Mouse (Mus musculus): ENCODE measurements around the gene Rarg. TPM values are rescaled to one million over a fixed set of nuclear protein-coding genes. Genes with fewer than 3 reads are reported as not detected.

The Rarg gene
- total RNA-seq, 2 experiments from 2014 or later = 3.4 to 7.5 TPM

GRCm38 (mm10) chr15:102209114-102209513 is 48.2 kb downstream of the Rarg start:
- no peak for ATAC-seq (replicated peaks; ENCODE audit: poor library complexity, severe bottlenecking)

GRCm38 (mm10) chr15:102208092-102208561 is 49.2 kb downstream of the Rarg start:
- peak; percentile 8; the same call in 1 of the 2 replicates for ATAC-seq (replicated peaks; ENCODE audit: poor library complexity, severe bottlenecking)

- ATAC-seq (replicated peaks; ENCODE audit: poor library complexity, severe bottlenecking) = no peak
Observed at GRCm38 (mm10) chr15:102207351-102207750, 50.0 kb downstream of the Rarg start.

- no peak for ATAC-seq (replicated peaks; ENCODE audit: poor library complexity, severe bottlenecking)
Observed at GRCm38 (mm10) chr15:102205779-102206178, 51.5 kb downstream of the Rarg start.

- ATAC-seq (replicated peaks; ENCODE audit: poor library complexity, severe bottlenecking) = no peak
Observed at GRCm38 (mm10) chr15:102204674-102205505, 52.4 kb downstream of the Rarg start, which contains the start of gene Csad. Csad (minus strand) TSS chr15:102204724.

- ATAC-seq (replicated peaks; ENCODE audit: poor library complexity, severe bottlenecking) = peak; percentile 26
Observed at GRCm38 (mm10) chr15:102203835-102204381, 53.4 kb downstream of the Rarg start.

- ATAC-seq (replicated peaks; ENCODE audit: poor library complexity, severe bottlenecking) = peak; percentile 88
Observed at GRCm38 (mm10) chr15:102202971-102203834, 54.1 kb downstream of the Rarg start, which contains the start of gene Zfp740. Zfp740 (plus strand) TSS chr15:102203249.

GRCm38 (mm10) chr15:102198841-102199240 is 58.5 kb downstream of the Rarg start:
- ATAC-seq (replicated peaks; ENCODE audit: poor library complexity, severe bottlenecking) = no peak

GRCm38 (mm10) chr15:102195373-102195772 is 61.9 kb downstream of the Rarg start:
- ATAC-seq (replicated peaks; ENCODE audit: poor library complexity, severe bottlenecking) = no peak

GRCm38 (mm10) chr15:102194439-102194838 is 62.9 kb downstream of the Rarg start:
- no peak for ATAC-seq (replicated peaks; ENCODE audit: poor library complexity, severe bottlenecking)

GRCm38 (mm10) chr15:102193652-102194051 is 63.7 kb downstream of the Rarg start:
- ATAC-seq (replicated peaks; ENCODE audit: poor library complexity, severe bottlenecking) = no peak

GRCm38 (mm10) chr15:102192820-102193386 is 64.4 kb downstream of the Rarg start:
- peak; percentile 45; the same call in 1 of the 2 replicates for ATAC-seq (replicated peaks; ENCODE audit: poor library complexity, severe bottlenecking)

- ATAC-seq (replicated peaks; ENCODE audit: poor library complexity, severe bottlenecking) = peak; percentile 88
Observed at GRCm38 (mm10) chr15:102192271-102192812, 65.0 kb downstream of the Rarg start.

GRCm38 (mm10) chr15:102191699-102192098 is 65.6 kb downstream of the Rarg start:
- no peak for ATAC-seq (replicated peaks; ENCODE audit: poor library complexity, severe bottlenecking)

- no peak for ATAC-seq (replicated peaks; ENCODE audit: poor library complexity, severe bottlenecking)
Observed at GRCm38 (mm10) chr15:102188883-102189282, 68.4 kb downstream of the Rarg start.

- ATAC-seq (replicated peaks; ENCODE audit: poor library complexity, severe bottlenecking) = no peak
Observed at GRCm38 (mm10) chr15:102188096-102188495, 69.2 kb downstream of the Rarg start.

GRCm38 (mm10) chr15:102186239-102186638 is 71.1 kb downstream of the Rarg start:
- ATAC-seq (replicated peaks; ENCODE audit: poor library complexity, severe bottlenecking) = no peak

Measured in granulocyte monocyte progenitor cell, adult 5-6 weeks (primary cell).